Mouse (Mus musculus) brain, embryonic 14.5 days (tissue): Measurements from ENCODE around the gene Tdrd3. TPM values are rescaled to one million over a fixed set of nuclear protein-coding genes. Genes with fewer than 3 reads are reported as not detected.

Source experiments
- DNase-seq: peaks from one replicate; pipeline ENCODE4 v3.0.0-alpha.2; 2011; ENCODE audit warnings: low read depth
- CTCF ChIP-seq: fragments of 200-500 bp; IDR thresholded peaks from 2 replicates; pipeline ENCODE4 v1.5.1; 2012; ENCODE audit warnings: inconsistent platforms, mild to moderate bottlenecking, moderate library complexity, borderline replicate concordance; ENCODE audit not compliant: insufficient read depth, insufficient read length; ENCODE audit errors: extremely low read depth
- POLR2A ChIP-seq: fragments of 200-500 bp; IDR thresholded peaks from 2 replicates; pipeline ENCODE4 v1.6.1; 2012; ENCODE audit warnings: mild to moderate bottlenecking, inconsistent platforms, borderline replicate concordance; ENCODE audit not compliant: poor library complexity, insufficient read depth, insufficient read length, severe bottlenecking; ENCODE audit errors: extremely low read depth
- polyA plus RNA-seq: library from polyadenylated mRNA; depleted of rRNA; stranded (reverse); fragments of >200 nt; gene quantifications from 2 replicates; pipeline ENCODE4 v1.2.3, GENCODE M21; 2012

The Tdrd3 gene
- polyA plus RNA-seq, 1 experiment, result 30.5 TPM

GRCm38 (mm10) chr14:87515281-87515680 is 98.8 kb downstream of the Tdrd3 start:
- DNase-seq, result peak; percentile 56
- no peak for TF ChIP-seq POLR2A
- no peak for TF ChIP-seq CTCF

GRCm38 (mm10) chr14:87517381-87517780 is 100.9 kb downstream of the Tdrd3 start:
- no peak for DNase-seq
- TF ChIP-seq CTCF, result no peak
- no peak for TF ChIP-seq POLR2A

- no peak for DNase-seq
- no peak for TF ChIP-seq POLR2A
- no peak for TF ChIP-seq CTCF
These were observed 115.4 kb downstream of the Tdrd3 start for GRCm38 (mm10) chr14:87531847-87532246.

- DNase-seq, result peak; percentile 33
- TF ChIP-seq POLR2A (no peak), CTCF (peak; percentile 13; the same call in 1 of the 2 replicates)
These were observed 120.8 kb downstream of the Tdrd3 start for GRCm38 (mm10) chr14:87537127-87537819.

GRCm38 (mm10) chr14:87549986-87550385 is 133.5 kb downstream of the Tdrd3 start:
- DNase-seq, result no peak
- TF ChIP-seq CTCF (no peak), POLR2A (no peak)

GRCm38 (mm10) chr14:87552211-87552610 is 135.8 kb downstream of the Tdrd3 start:
- no peak for TF ChIP-seq CTCF
- TF ChIP-seq POLR2A, result no peak
- DNase-seq, result no peak

- TF ChIP-seq CTCF (no peak), POLR2A (no peak)
- no peak for DNase-seq
These were observed 147.4 kb downstream of the Tdrd3 start for GRCm38 (mm10) chr14:87563841-87564240.

GRCm38 (mm10) chr14:87566211-87566610 is 149.8 kb downstream of the Tdrd3 start:
- no peak for TF ChIP-seq POLR2A
- peak; percentile 63 for TF ChIP-seq CTCF

GRCm38 (mm10) chr14:87567034-87567461 is 150.6 kb downstream of the Tdrd3 start:
- DNase-seq, result peak; percentile 75
- TF ChIP-seq CTCF, result peak; percentile 59; the same call in 1 of the 2 replicates
- no peak for TF ChIP-seq POLR2A

More at GRCm38 (mm10) chr14:87566211-87566610, 149.8 kb downstream of the Tdrd3 start:
- peak; percentile 53 for DNase-seq

- peak; percentile 63 for DNase-seq
- TF ChIP-seq CTCF (no peak), POLR2A (no peak)
These were observed 151.4 kb downstream of the Tdrd3 start for GRCm38 (mm10) chr14:87567626-87568446.

GRCm38 (mm10) chr14:87568447-87568908 is 152.0 kb downstream of the Tdrd3 start:
- no peak for TF ChIP-seq POLR2A
- TF ChIP-seq CTCF, result no peak
- peak; percentile 81 for DNase-seq

- TF ChIP-seq CTCF (no peak), POLR2A (no peak)
- DNase-seq, result no peak
These were observed 153.0 kb downstream of the Tdrd3 start for GRCm38 (mm10) chr14:87569471-87569870.

- no peak for TF ChIP-seq POLR2A
- TF ChIP-seq CTCF, result no peak
- no peak for DNase-seq
These were observed 156.0 kb downstream of the Tdrd3 start for GRCm38 (mm10) chr14:87572453-87572852.
